Mouse (Mus musculus) heart, embryonic 16.5 days (tissue): ENCODE measurements around the gene Adgrl3. TPM values are rescaled to one million over a fixed set of nuclear protein-coding genes. Genes with fewer than 3 reads are reported as not detected.

Experiments used
- ATAC-seq: fragments of 200-750 bp; cut with Nextera tagmentation; replicated peaks from 2 replicates; pipeline ENCODE4 v1.8.0; 2017; ENCODE audit warnings: moderate number of reproducible peaks; ENCODE audit not compliant: insufficient read depth, low FRiP score; ENCODE audit errors: extremely low read depth
- H3K27ac ChIP-seq: fragments of 300-500 bp; sonication (generic); 2 replicates; pipeline ENCODE4 v1.5.1; 2014; ENCODE audit warnings: mild to moderate bottlenecking, low read length, control low read depth, moderate library complexity
- H3K27me3 ChIP-seq: fragments of 300-500 bp; sonication (generic); 2 replicates; pipeline ENCODE4 v1.6.1; 2014; ENCODE audit warnings: low read length, mixed read lengths; ENCODE audit not compliant: control insufficient read depth, insufficient read depth
- H3K36me3 ChIP-seq: fragments of 300-500 bp; sonication (generic); 2 replicates; pipeline ENCODE4 v1.6.1; 2014; ENCODE audit not compliant: control insufficient read depth, insufficient read depth
- H3K4me1 ChIP-seq: fragments of 300-500 bp; sonication (generic); 2 replicates; pipeline ENCODE4 v1.6.1; 2014; ENCODE audit warnings: low read length, mixed read lengths; ENCODE audit not compliant: control insufficient read depth, insufficient read depth
- H3K4me2 ChIP-seq: fragments of 300-500 bp; sonication (generic); 2 replicates; pipeline ENCODE4 v1.6.1; 2014; ENCODE audit warnings: low read depth, mild to moderate bottlenecking, control low read depth, low read length
- H3K4me3 ChIP-seq: fragments of 300-500 bp; sonication (generic); 2 replicates; pipeline ENCODE4 v1.5.1; 2014; ENCODE audit warnings: mild to moderate bottlenecking, control low read depth, low read length
- H3K9ac ChIP-seq: fragments of 300-500 bp; sonication (generic); 2 replicates; pipeline ENCODE4 v1.6.1; 2014; ENCODE audit warnings: low read length, control low read depth
- H3K9me3 ChIP-seq: fragments of 300-500 bp; sonication (generic); replicated peaks from 2 replicates; pipeline ENCODE4 v1.6.1; 2016; ENCODE audit warnings: low read length; ENCODE audit not compliant: control insufficient read depth
- WGBS: fragments of 180-500 bp; shearing (Covaris S2); extraction: QIAGEN DNeasy Blood & Tissue Kit; methylation state at CpG from one replicate; pipeline ENCODE4 v1.1.7; 2014; 5-methylcytosine and 5-hydroxymethylcytosine counted together
- polyA plus RNA-seq: library from polyadenylated mRNA; unstranded; fragments of >200 nt; fragmentation: Nextera tagmentation; extraction: Ambion mirVana; gene quantifications from 2 replicates; pipeline ENCODE4 v1.2.1, GENCODE M21; 2015

Adgrl3 gene
- polyA plus RNA-seq, 1 experiment from 2014 or later, result 3.6 TPM

DNA sequence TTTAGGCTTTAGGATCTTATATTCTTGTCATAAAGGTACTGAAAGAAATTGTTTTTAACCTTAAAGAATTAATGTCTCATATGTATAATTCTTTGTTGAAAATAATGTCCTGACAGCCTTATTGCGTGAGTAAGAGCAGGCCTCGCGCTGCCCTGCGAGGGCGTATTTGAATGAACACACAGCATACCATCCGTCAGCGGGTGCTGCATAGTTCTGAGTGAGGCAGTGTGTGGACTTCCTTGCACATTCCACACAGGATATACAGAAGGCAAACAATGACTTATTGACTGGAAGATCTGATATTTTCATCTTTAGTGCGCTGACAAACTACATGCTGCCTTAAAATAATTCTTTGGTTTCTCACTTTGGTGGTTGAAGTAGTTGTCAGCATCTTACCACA, 764.8 kb downstream of the Adgrl3 start:
- H3K36me3 ChIP-seq, result no peaks in the 10 kb centered on the region
- no peak overlapping the region for H3K27ac ChIP-seq
- H3K27me3 ChIP-seq, result no peaks in the 10 kb centered on the region
- no peak overlapping the region for H3K4me3 ChIP-seq
- peak; percentile 55; the same call in 1 of the 2 replicates for ATAC-seq
- H3K4me1 ChIP-seq, result peaks cover 9% of the 10 kb centered on the region
- H3K9ac ChIP-seq, result no peak overlapping the region
- H3K9me3 ChIP-seq, result no peaks in the 10 kb centered on the region
- WGBS, result 35% methylated on average over 8 of the region's 8 CpGs
- H3K4me2 ChIP-seq, result no peak overlapping the region

- 90% methylated on average over 1 of the region's 1 CpGs for WGBS
- H3K27ac ChIP-seq, result no peak overlapping the region
- no peaks in the 10 kb centered on the region for H3K9me3 ChIP-seq
Observed at GRCm38 (mm10) chr5:81790710-81791109, 770.8 kb downstream of the Adgrl3 start.

DNA sequence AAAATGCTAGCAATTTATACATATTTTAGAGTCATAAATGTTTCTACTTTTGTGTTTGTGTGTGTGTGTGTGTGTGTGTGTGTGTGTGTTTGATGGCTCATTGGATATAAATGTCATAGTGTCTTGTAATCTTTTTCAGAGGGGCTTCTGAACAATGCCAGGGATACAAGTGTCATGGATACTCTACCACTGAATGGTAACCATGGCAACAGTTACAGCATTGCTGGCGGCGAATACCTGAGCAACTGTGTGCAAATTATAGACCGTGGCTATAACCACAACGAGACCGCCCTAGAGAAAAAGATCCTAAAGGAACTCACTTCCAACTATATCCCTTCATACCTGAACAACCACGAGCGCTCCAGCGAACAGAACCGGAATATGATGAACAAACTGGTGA, 774.2 kb downstream of the Adgrl3 start:
- no peak overlapping the region for H3K4me2 ChIP-seq
- 93% methylated on average over 9 of the region's 9 CpGs for WGBS
- H3K27me3 ChIP-seq, result no peaks in the 10 kb centered on the region
- no peaks in the 10 kb centered on the region for H3K9me3 ChIP-seq
- ATAC-seq, result no peak
- no peak overlapping the region for H3K9ac ChIP-seq
- no peak overlapping the region for H3K4me3 ChIP-seq
- H3K4me1 ChIP-seq, result no peaks in the 10 kb centered on the region
- H3K27ac ChIP-seq, result no peak overlapping the region
- 0 out of 2 replicates have a peak, but pooled peaks cover 3% of the 10 kb centered on the region for H3K36me3 ChIP-seq

More at GRCm38 (mm10) chr5:81790710-81791109, 770.8 kb downstream of the Adgrl3 start:
- H3K4me2 ChIP-seq, result no peak overlapping the region
- ATAC-seq, result no peak
- H3K4me1 ChIP-seq, result no peaks in the 10 kb centered on the region
- H3K4me3 ChIP-seq, result no peak overlapping the region
- 0 out of 2 replicates have a peak, but pooled peaks cover 3% of the 10 kb centered on the region for H3K36me3 ChIP-seq
- H3K27me3 ChIP-seq, result no peaks in the 10 kb centered on the region
- no peak overlapping the region for H3K9ac ChIP-seq

- no peak overlapping the region for H3K4me2 ChIP-seq
- ATAC-seq, result no peak
- 81% methylated on average over 24 of the region's 24 CpGs for WGBS
Observed at GRCm38 (mm10) chr5:81794601-81795000, 774.7 kb downstream of the Adgrl3 start.

DNA sequence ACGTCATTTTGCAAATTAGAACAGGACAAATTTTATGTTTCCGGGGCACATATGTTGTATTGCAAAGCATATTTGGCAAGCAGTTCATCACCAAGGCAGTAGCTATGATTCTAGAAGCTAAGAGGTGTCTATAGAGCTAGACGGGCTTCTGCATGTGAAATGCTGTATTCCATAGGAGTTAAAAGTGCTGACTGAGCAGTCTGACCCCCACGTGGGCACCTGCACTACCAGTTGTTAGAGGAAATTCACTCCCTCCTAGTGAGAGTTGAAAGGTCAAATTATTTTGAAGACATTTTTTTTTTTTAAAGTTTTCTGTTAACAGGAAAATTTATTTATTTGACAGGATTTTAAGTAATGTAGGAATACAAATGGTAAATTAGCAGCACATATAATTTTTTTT, 776.2 kb downstream of the Adgrl3 start:
- no peak for ATAC-seq
- Histone ChIP-seq H3K4me2 (no peak overlapping the region), H3K4me1 (no peaks in the 10 kb centered on the region), H3K9ac (no peak overlapping the region), H3K9me3 (no peaks in the 10 kb centered on the region), H3K27ac (no peak overlapping the region), H3K36me3 (0 out of 2 replicates have a peak, but pooled peaks cover 3% of the 10 kb centered on the region), H3K4me3 (no peak overlapping the region), H3K27me3 (no peaks in the 10 kb centered on the region)
- WGBS, result 75% methylated on average over 4 of the region's 4 CpGs

More at GRCm38 (mm10) chr5:81794601-81795000, 774.7 kb downstream of the Adgrl3 start:
- H3K4me3 ChIP-seq, result no peak overlapping the region
- H3K36me3 ChIP-seq, result 0 out of 2 replicates have a peak, but pooled peaks cover 3% of the 10 kb centered on the region
- H3K9ac ChIP-seq, result no peak overlapping the region
- H3K27ac ChIP-seq, result no peak overlapping the region
- H3K27me3 ChIP-seq, result no peaks in the 10 kb centered on the region
- H3K4me1 ChIP-seq, result no peaks in the 10 kb centered on the region
- H3K9me3 ChIP-seq, result no peaks in the 10 kb centered on the region

DNA sequence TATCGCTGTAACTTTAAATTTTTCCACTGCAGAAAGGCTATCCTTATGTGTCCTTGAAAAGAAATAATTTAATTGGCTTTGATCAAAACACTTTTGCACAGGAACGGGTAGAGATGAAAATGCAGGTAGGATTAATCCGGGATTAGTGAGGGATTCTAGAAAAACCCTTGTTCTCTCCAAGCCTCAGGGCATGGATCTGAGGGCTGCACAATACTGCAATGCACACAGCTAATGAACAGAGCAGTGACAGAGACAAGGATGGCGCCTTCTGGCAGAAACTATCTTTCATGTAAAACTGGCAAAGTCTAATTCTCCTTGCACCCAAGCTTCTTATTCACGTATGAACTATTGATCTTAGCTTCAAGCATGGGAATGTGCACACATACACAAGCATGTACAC, 791.0 kb downstream of the Adgrl3 start:
- WGBS, result 86% methylated on average over 5 of the region's 5 CpGs
- H3K4me2 ChIP-seq, result no peak overlapping the region
- H3K9me3 ChIP-seq, result no peaks in the 10 kb centered on the region
- no peak overlapping the region for H3K4me3 ChIP-seq
- H3K9ac ChIP-seq, result no peak overlapping the region
- no peaks in the 10 kb centered on the region for H3K27me3 ChIP-seq
- no peak for ATAC-seq
- H3K36me3 ChIP-seq, result no peaks in the 10 kb centered on the region
- no peak overlapping the region for H3K27ac ChIP-seq
- no peaks in the 10 kb centered on the region for H3K4me1 ChIP-seq

DNA sequence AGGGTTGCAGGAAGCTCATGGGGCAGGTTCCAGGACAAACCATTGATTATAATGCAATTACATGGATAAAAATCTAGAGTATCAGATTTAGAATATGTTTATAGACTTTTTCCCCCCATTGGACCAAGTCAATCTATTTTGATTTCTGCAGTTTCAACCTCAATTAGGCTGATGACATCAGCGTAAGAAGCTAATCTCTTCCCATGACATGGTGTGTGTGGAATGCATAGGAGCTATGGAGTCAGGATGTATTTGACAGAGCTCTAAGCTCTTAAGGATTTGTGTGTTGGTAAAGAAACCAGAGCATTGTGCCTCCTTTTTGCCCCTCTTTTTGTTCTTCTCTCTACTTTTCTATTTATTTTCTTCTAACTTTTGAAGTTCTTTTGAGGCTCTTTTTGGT, 812.1 kb downstream of the Adgrl3 start:
- 69% methylated on average over 1 of the region's 1 CpGs for WGBS

DNA sequence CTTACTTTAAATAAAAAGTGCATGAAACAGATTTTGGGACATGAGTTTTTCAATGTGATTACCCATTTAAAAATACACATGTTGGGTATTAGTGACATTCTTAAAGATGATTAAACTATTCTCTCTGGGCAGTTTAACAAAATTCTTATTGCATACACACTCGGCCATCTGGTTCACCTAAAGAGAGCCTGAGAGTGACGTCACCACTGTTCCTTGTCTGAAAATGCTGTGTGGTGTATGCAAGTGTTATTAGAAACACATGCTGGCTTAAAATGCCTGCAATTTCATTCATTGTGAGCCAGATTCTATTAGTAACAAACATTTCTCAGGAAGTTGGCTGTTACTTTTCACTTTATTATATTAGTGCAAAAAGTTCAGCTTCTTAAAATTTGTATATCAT, 812.7 kb downstream of the Adgrl3 start:
- ATAC-seq, result no peak
- Histone ChIP-seq H3K27me3 (no peaks in the 10 kb centered on the region), H3K4me3 (no peak overlapping the region), H3K27ac (no peak overlapping the region), H3K9ac (no peak overlapping the region), H3K4me1 (no peaks in the 10 kb centered on the region), H3K4me2 (no peak overlapping the region), H3K36me3 (no peaks in the 10 kb centered on the region), H3K9me3 (no peaks in the 10 kb centered on the region)
- 70% methylated on average over 2 of the region's 2 CpGs for WGBS

More for the DNA sequence above, 812.1 kb downstream of the Adgrl3 start:
- H3K4me3 ChIP-seq, result no peak overlapping the region
- no peaks in the 10 kb centered on the region for H3K4me1 ChIP-seq
- no peak overlapping the region for H3K4me2 ChIP-seq
- no peak overlapping the region for H3K9ac ChIP-seq
- H3K27ac ChIP-seq, result no peak overlapping the region
- H3K9me3 ChIP-seq, result no peaks in the 10 kb centered on the region
- H3K27me3 ChIP-seq, result no peaks in the 10 kb centered on the region
- ATAC-seq, result no peak
- no peaks in the 10 kb centered on the region for H3K36me3 ChIP-seq

GRCm38 (mm10) chr5:81837860-81838259, 817.9 kb downstream of the Adgrl3 start:
- H3K36me3 ChIP-seq, result no peaks in the 10 kb centered on the region
- H3K4me3 ChIP-seq, result no peak overlapping the region
- ATAC-seq, result no peak
- H3K9ac ChIP-seq, result no peak overlapping the region
- H3K27me3 ChIP-seq, result no peaks in the 10 kb centered on the region
- no peaks in the 10 kb centered on the region for H3K9me3 ChIP-seq
- H3K4me1 ChIP-seq, result no peaks in the 10 kb centered on the region
- no peak overlapping the region for H3K4me2 ChIP-seq
- H3K27ac ChIP-seq, result no peak overlapping the region
- whole genome bisulfite sequencing, result 90% methylated on average over 2 of the region's 2 CpGs
